Comparison of ENCODE assay signal across 10 mouse cellular contexts in the genomic region with DNA sequence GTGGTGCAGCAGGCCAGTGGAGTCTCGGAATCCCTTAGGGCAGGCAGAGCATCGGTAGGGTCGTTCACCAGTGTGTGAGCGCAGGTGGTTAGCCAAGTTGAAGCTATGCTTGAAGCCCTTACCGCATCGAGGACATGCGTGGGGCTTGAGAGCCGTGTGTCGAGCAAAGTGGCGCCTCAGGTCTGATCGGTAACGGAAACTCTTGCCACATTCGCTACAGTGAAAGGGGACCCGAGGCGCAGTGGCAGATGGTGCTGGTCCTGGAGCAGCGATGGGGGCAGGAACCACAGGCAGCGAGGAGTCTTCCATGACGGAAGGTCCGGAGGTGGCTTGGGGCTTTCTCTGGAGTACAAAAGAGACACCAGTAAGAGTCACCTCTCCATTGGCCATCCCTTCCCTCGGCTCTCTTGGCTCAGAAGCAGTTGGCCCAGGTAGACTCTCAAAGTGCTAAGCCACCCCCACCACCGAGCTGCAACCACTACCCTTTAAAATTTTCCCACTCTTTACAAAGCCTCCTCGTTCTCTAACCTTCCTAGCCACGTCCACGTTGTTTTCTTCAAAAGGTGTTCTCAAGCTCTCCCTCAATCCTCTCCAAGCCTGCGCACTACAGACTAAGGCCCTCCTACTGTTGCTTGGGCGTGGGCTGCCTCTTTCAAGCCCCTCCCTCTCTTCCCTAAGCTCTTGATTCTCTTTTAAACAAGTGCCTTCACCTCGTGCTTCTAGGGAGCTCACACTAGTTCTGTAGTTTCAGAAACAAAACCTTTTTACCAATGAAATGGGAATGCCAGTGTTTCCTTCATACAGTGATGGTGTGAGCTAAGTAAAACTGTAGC. TPM values are rescaled to one million over a fixed set of nuclear protein-coding genes. Genes with fewer than 3 reads are reported as not detected.
DNase-seq lines count a peak whose midpoint lies in the region; ATAC-seq lines count a peak whose summit lies in the region.
"Had no signal": no experiment of that assay in that cellular context is flagged by ENCODE, and none has a peak within 500 bp of the region (broad histone marks: within the 10 kb centered on the region; RNA-seq: fewer than 3 reads in every experiment).

No protein-coding gene starts in this region.

- 93% methylated on average over 27 of the region's 27 CpGs for WGBS in hindbrain, embryonic 13.5 days
- 93% methylated on average over 27 of the region's 27 CpGs for WGBS in hindbrain, embryonic 11.5 days
- WGBS in embryonic facial prominence, embryonic 11.5 days: 92% methylated on average over 27 of the region's 27 CpGs
- WGBS in liver, embryonic 16.5 days (ENCODE audit: insufficient replicate concordance): 80% methylated on average over 27 of the region's 27 CpGs

- H3K4me2 ChIP-seq in hindbrain, embryonic 13.5 days: no peak overlapping the region; the same call in 1 of the 2 replicates
- H3K4me2 ChIP-seq in hindbrain, embryonic 11.5 days (replicated peaks; ENCODE audit: low read depth, low read length): no peak overlapping the region
- H3K4me2 ChIP-seq in embryonic facial prominence, embryonic 11.5 days (ENCODE audit: low read depth, low read length): no peak overlapping the region
- H3K4me2 ChIP-seq in liver, embryonic 16.5 days (ENCODE audit: low read depth, low read length): peak overlapping the region; percentile 31; the same call in 1 of the 2 replicates

- peaks cover 13% of the 10 kb centered on the region for H3K4me1 ChIP-seq in hindbrain, embryonic 13.5 days (replicated peaks)
- H3K4me1 ChIP-seq in hindbrain, embryonic 11.5 days (replicated peaks; ENCODE audit: control insufficient read depth, insufficient read depth, low read length): no peaks in the 10 kb centered on the region
- peaks cover 3 to 18% of the 10 kb centered on the region in 2 experiments; a peak in 2 of 4 replicates for H3K4me1 ChIP-seq in ES-E14 (ENCODE audit: control insufficient read depth in 2 of 2, insufficient read depth in 2 of 2, low read length in 2 of 2, poor library complexity in 1 of 2)
- no peaks in the 10 kb centered on the region; the same call in 1 of the 2 replicates for H3K4me1 ChIP-seq in embryonic facial prominence, embryonic 11.5 days (ENCODE audit: control insufficient read depth, insufficient read depth, low read length)
- H3K4me1 ChIP-seq in liver, embryonic 16.5 days (ENCODE audit: control insufficient read depth, low read depth, low read length): peaks cover 17% of the 10 kb centered on the region

- no peaks in the 10 kb centered on the region for H3K9me3 ChIP-seq in hindbrain, embryonic 13.5 days
- no peaks in the 10 kb centered on the region for H3K9me3 ChIP-seq in hindbrain, embryonic 11.5 days (ENCODE audit: control insufficient read depth, low read length)
- H3K9me3 ChIP-seq in ES-E14 (ENCODE audit: control insufficient read depth, insufficient read depth, low read depth, low read length): no peaks in the 10 kb centered on the region
- H3K9me3 ChIP-seq in embryonic facial prominence, embryonic 11.5 days (replicated peaks; ENCODE audit: control insufficient read depth, low read length): no peaks in the 10 kb centered on the region
- H3K9me3 ChIP-seq in liver, embryonic 16.5 days (replicated peaks; ENCODE audit: control insufficient read depth, low read length): no peaks in the 10 kb centered on the region

- peaks cover 56% of the 10 kb centered on the region for H3K36me3 ChIP-seq in hindbrain, embryonic 13.5 days
- H3K36me3 ChIP-seq in hindbrain, embryonic 11.5 days (ENCODE audit: control insufficient read depth, insufficient read depth, low read length): peaks cover 24% of the 10 kb centered on the region
- peaks cover 40% of the 10 kb centered on the region for H3K36me3 ChIP-seq in ES-E14 (ENCODE audit: control insufficient read depth, insufficient read depth, low read length, poor library complexity, severe bottlenecking)
- H3K36me3 ChIP-seq in embryonic facial prominence, embryonic 11.5 days (replicated peaks; ENCODE audit: control insufficient read depth, insufficient read depth, low read depth, low read length): peaks cover 33% of the 10 kb centered on the region
- H3K36me3 ChIP-seq in liver, embryonic 16.5 days (ENCODE audit: control insufficient read depth, insufficient read depth): peaks cover 58% of the 10 kb centered on the region

- H3K27me3 ChIP-seq in hindbrain, embryonic 13.5 days: no peaks in the 10 kb centered on the region
- H3K27me3 ChIP-seq in hindbrain, embryonic 11.5 days (ENCODE audit: control insufficient read depth, insufficient read depth, low read length): no peaks in the 10 kb centered on the region
- no peaks in the 10 kb centered on the region for H3K27me3 ChIP-seq in embryonic facial prominence, embryonic 11.5 days (ENCODE audit: control insufficient read depth, insufficient read depth, low read length)
- no peaks in the 10 kb centered on the region for H3K27me3 ChIP-seq in liver, embryonic 16.5 days (ENCODE audit: control insufficient read depth, insufficient read depth, low read depth, low read length)

- no peak for ATAC-seq in hindbrain, embryonic 13.5 days (ENCODE audit: low FRiP score)
- ATAC-seq in hindbrain, embryonic 11.5 days (ENCODE audit: low FRiP score): no peak
- no peak for ATAC-seq in embryonic facial prominence, embryonic 11.5 days (replicated peaks; ENCODE audit: insufficient number of reproducible peaks, low FRiP score, low TSS enrichment, low read depth)
- no peak for ATAC-seq in liver, embryonic 16.5 days (ENCODE audit: low read depth)

- no peak overlapping the region for H3K9ac ChIP-seq in hindbrain, embryonic 13.5 days
- H3K9ac ChIP-seq in hindbrain, embryonic 11.5 days (ENCODE audit: low read depth, low read length): no peak overlapping the region
- H3K9ac ChIP-seq in ES-E14 (ENCODE audit: insufficient read depth, low read depth, low read length, poor library complexity, severe bottlenecking): peak overlapping the region; percentile 82
- H3K9ac ChIP-seq in embryonic facial prominence, embryonic 11.5 days (replicated peaks; ENCODE audit: low read length): no peak overlapping the region
- H3K9ac ChIP-seq in liver, embryonic 16.5 days (ENCODE audit: low read depth, low read length): no peak overlapping the region

- in situ Hi-C loops in ES-E14 (cut with MboI; ENCODE audit: low sequenced_read_pairs in 2 of 2, unreplicated experiment in 2 of 2): no loop called here

- H3K27ac ChIP-seq in hindbrain, embryonic 13.5 days: no peak overlapping the region
- no peak overlapping the region for H3K27ac ChIP-seq in hindbrain, embryonic 11.5 days (ENCODE audit: low read depth, low read length)
- H3K27ac ChIP-seq in ES-E14 (ENCODE audit: insufficient read depth, low read depth, low read length, poor library complexity, severe bottlenecking): peak overlapping the region; percentile 100
- H3K27ac ChIP-seq in embryonic facial prominence, embryonic 11.5 days (replicated peaks; ENCODE audit: low read depth, low read length): no peak overlapping the region
- H3K27ac ChIP-seq in liver, embryonic 16.5 days (ENCODE audit: low read length): peak overlapping the region; percentile 55; the same call in 1 of the 2 replicates

- H3K4me3 ChIP-seq in hindbrain, embryonic 13.5 days: 0 out of 2 replicates have a peak overlapping the region, but pooled peaks have one; percentile 0
- no peak overlapping the region for H3K4me3 ChIP-seq in hindbrain, embryonic 11.5 days (ENCODE audit: low read depth, low read length)
- peak overlapping the region; percentile 95 to 98 for H3K4me3 ChIP-seq in ES-E14 (ENCODE audit: insufficient read depth in 1 of 2, low read depth in 1 of 2, low read length in 2 of 2, poor library complexity in 1 of 2, severe bottlenecking in 1 of 2)
- 0 out of 2 replicates have a peak overlapping the region, but pooled peaks have one; percentile 5 for H3K4me3 ChIP-seq in embryonic facial prominence, embryonic 11.5 days (ENCODE audit: low read depth, low read length)
- peak overlapping the region; percentile 14; the same call in 1 of the 2 replicates for H3K4me3 ChIP-seq in liver, embryonic 16.5 days (ENCODE audit: low read depth, low read length)

- no peak for DNase-seq in hindbrain, embryonic 11.5 days (ENCODE audit: low spot score)
- DNase-seq in ES-E14 (ENCODE audit: low read depth, low spot score): no peak
- no peak for DNase-seq in embryonic facial prominence, embryonic 11.5 days (ENCODE audit: low spot score)
- DNase-seq in ovary, postnatal 36 days (ENCODE audit: low spot score): no peak
- no peak for DNase-seq in adrenal gland, postnatal 10 days
- DNase-seq: gastrocnemius, postnatal 14 days; layer of hippocampus, postnatal 36 days had no signal

RNA-seq across cellular contexts. Expression of a gene that starts 1.3 kb away (rescaled TPM):
- 7.9 and 9.2 TPM in 2 replicates for polyA plus RNA-seq in hindbrain, embryonic 13.5 days (2015; fragmentation: Nextera tagmentation; extraction: Ambion mirVana)
- polyA plus RNA-seq in hindbrain, embryonic 11.5 days (2014; fragmentation: Nextera tagmentation; extraction: Ambion mirVana): 7.5 and 10.6 TPM in 2 replicates
- 2.6 and 3.9 TPM in 2 replicates for total RNA-seq in ES-E14 (2012; rRNA removed)
- polyA plus RNA-seq in embryonic facial prominence, embryonic 11.5 days (2014; fragmentation: Nextera tagmentation; extraction: Ambion mirVana): 7.5 and 9.4 TPM in 2 replicates
- polyA plus RNA-seq in liver, embryonic 16.5 days (2015; fragmentation: Nextera tagmentation; extraction: Ambion mirVana): 7.8 and 10.2 TPM in 2 replicates
- 10 to 100 TPM; 12.6 to 13.2 TPM for total RNA-seq in adrenal gland, postnatal 10 days (2021)

RNA-seq across cellular contexts. Expression of a gene that starts 1.6 kb away (rescaled TPM):
- 37.7 and 41.9 TPM in 2 replicates for polyA plus RNA-seq in hindbrain, embryonic 13.5 days (2015; fragmentation: Nextera tagmentation; extraction: Ambion mirVana)
- polyA plus RNA-seq in hindbrain, embryonic 11.5 days (2014; fragmentation: Nextera tagmentation; extraction: Ambion mirVana): 38.2 and 43.2 TPM in 2 replicates
- total RNA-seq in ES-E14 (2012; rRNA removed): 45.9 and 47.4 TPM in 2 replicates
- polyA plus RNA-seq in embryonic facial prominence, embryonic 11.5 days (2014; fragmentation: Nextera tagmentation; extraction: Ambion mirVana): 42.5 and 43.0 TPM in 2 replicates
- 10.4 and 12.5 TPM in 2 replicates for polyA plus RNA-seq in liver, embryonic 16.5 days (2015; fragmentation: Nextera tagmentation; extraction: Ambion mirVana)
- total RNA-seq in adrenal gland, postnatal 10 days (2021): 10 to 100 TPM; 24.4 to 27.7 TPM

RNA-seq across cellular contexts. Expression of a gene that starts 2.4 kb away (rescaled TPM):
- 1.4 and 1.8 TPM in 2 replicates for polyA plus RNA-seq in hindbrain, embryonic 13.5 days (2015; fragmentation: Nextera tagmentation; extraction: Ambion mirVana)
- polyA plus RNA-seq in hindbrain, embryonic 11.5 days (2014; fragmentation: Nextera tagmentation; extraction: Ambion mirVana): 0.19 and 1.8 TPM in 2 replicates
- not detected in 2 replicates for total RNA-seq in ES-E14 (2012; rRNA removed)
- polyA plus RNA-seq in embryonic facial prominence, embryonic 11.5 days (2014; fragmentation: Nextera tagmentation; extraction: Ambion mirVana): 0.59 TPM in 1 of 2 replicates, not detected in the other
- 0.58 and 0.89 TPM in 2 replicates for polyA plus RNA-seq in liver, embryonic 16.5 days (2015; fragmentation: Nextera tagmentation; extraction: Ambion mirVana)
- not detected for total RNA-seq in adrenal gland, postnatal 10 days (2021)
- total RNA-seq: gastrocnemius, postnatal 14 days; layer of hippocampus, postnatal 36 days; neutrophil, adult 5-6 weeks had no signal

RNA-seq across cellular contexts. Expression of a gene that starts 7.3 kb away (rescaled TPM):
- 5.8 and 6.0 TPM in 2 replicates for polyA plus RNA-seq in hindbrain, embryonic 13.5 days (2015; fragmentation: Nextera tagmentation; extraction: Ambion mirVana)
- polyA plus RNA-seq in hindbrain, embryonic 11.5 days (2014; fragmentation: Nextera tagmentation; extraction: Ambion mirVana): 5.7 and 8.6 TPM in 2 replicates
- 12.9 and 18.4 TPM in 2 replicates for total RNA-seq in ES-E14 (2012; rRNA removed)
- 4.5 and 5.9 TPM in 2 replicates for polyA plus RNA-seq in embryonic facial prominence, embryonic 11.5 days (2014; fragmentation: Nextera tagmentation; extraction: Ambion mirVana)
- 1.1 and 1.2 TPM in 2 replicates for polyA plus RNA-seq in liver, embryonic 16.5 days (2015; fragmentation: Nextera tagmentation; extraction: Ambion mirVana)
- total RNA-seq in adrenal gland, postnatal 10 days (2021): 10 to 100 TPM; 22.9 to 30.0 TPM

RNA-seq across cellular contexts. Expression of a gene that starts 7.5 kb away (rescaled TPM):
- 38.7 and 43.5 TPM in 2 replicates for polyA plus RNA-seq in hindbrain, embryonic 13.5 days (2015; fragmentation: Nextera tagmentation; extraction: Ambion mirVana)
- 7.2 and 8.6 TPM in 2 replicates for polyA plus RNA-seq in hindbrain, embryonic 11.5 days (2014; fragmentation: Nextera tagmentation; extraction: Ambion mirVana)
- total RNA-seq in ES-E14 (2012; rRNA removed): 7.5 and 11.2 TPM in 2 replicates
- polyA plus RNA-seq in embryonic facial prominence, embryonic 11.5 days (2014; fragmentation: Nextera tagmentation; extraction: Ambion mirVana): 14.9 and 15.1 TPM in 2 replicates
- 0.16 and 0.40 TPM in 2 replicates for polyA plus RNA-seq in liver, embryonic 16.5 days (2015; fragmentation: Nextera tagmentation; extraction: Ambion mirVana)
- 1 to 10 TPM; 2.1 to 2.6 TPM for total RNA-seq in adrenal gland, postnatal 10 days (2021)

Comparison
In these comparisons a context has a peak if more than half of its experiments do, and no peak if none do; other contexts are left out.
1. H3K27ac ChIP-seq: peak in ES-E14 (single experiment) and liver, embryonic 16.5 days (single experiment); none in hindbrain, embryonic 13.5 days (single experiment), hindbrain, embryonic 11.5 days (single experiment) and embryonic facial prominence, embryonic 11.5 days (single experiment).